Mouse (Mus musculus) B cell, adult (primary cell): ENCODE data around the gene Olfr458. TPM values are rescaled to one million over a fixed set of nuclear protein-coding genes. Genes with fewer than 3 reads are reported as not detected.

Experiments
- total RNA-seq: library from RNA; stranded (reverse); gene quantifications from 4 replicates; pipeline ENCODE4 v1.2.4, GENCODE M21; 2023; ENCODE audit not compliant: inconsistent age

The Olfr458 gene
- not detected in 4 replicates for total RNA-seq

GRCm38 (mm10) chr6:42465096-42465495 lies at the start of gene Olfr458:
Olfr458 (minus strand) TSS chr6:42465196.

GRCm38 (mm10) chr6:42487114-42487513 lies 22.1 kb upstream of the Olfr458 start, which contains the start of gene Olfr456:
Olfr456 (minus strand) TSS chr6:42487214.

GRCm38 (mm10) chr6:42476235-42476634 lies 11.2 kb upstream of the Olfr458 start, which contains the start of gene Olfr457:
Olfr457 (minus strand) TSS chr6:42476335.

GRCm38 (mm10) chr6:42434446-42434845 lies 30.6 kb downstream of the Olfr458 start, which contains the start of gene Tas2r126:
Tas2r126 (plus strand) TSS chr6:42434535.

Other genes with a start within 250 kb of the Olfr458 start
- gene Tas2r144, start 249.9 kb downstream of the Olfr458 start, total RNA-seq = not detected in 4 replicates
- 7.1 to 9.4 TPM (median 7.4 TPM) in 4 replicates for gene Gstk1, start 219.3 kb downstream of the Olfr458 start, total RNA-seq
- gene Tmem139, start 203.2 kb downstream of the Olfr458 start, total RNA-seq = not detected in 4 replicates
- gene Casp2, start 200.2 kb downstream of the Olfr458 start, total RNA-seq = 119 to 124 TPM (median 122 TPM) in 4 replicates
- 1.4 to 2.7 TPM (median 1.7 TPM) in 4 replicates for gene Clcn1, start 178.5 kb downstream of the Olfr458 start, total RNA-seq
- 0.13 TPM in 1 of 4 replicates, not detected in the others for gene Fam131b, start 140.6 kb downstream of the Olfr458 start, total RNA-seq
- gene Zyx, start 115.6 kb downstream of the Olfr458 start, total RNA-seq = 73.9 to 79.6 TPM (median 78.8 TPM) in 4 replicates
- gene Epha1, start 91.9 kb downstream of the Olfr458 start, total RNA-seq = 0.22 TPM in 1 of 4 replicates, not detected in the others
- 0.60 to 1.0 TPM (median 0.86 TPM) in 3 of 4 replicates, not detected in the other for gene Tas2r143, start 65.0 kb downstream of the Olfr458 start, total RNA-seq
- gene Tas2r135, start 59.8 kb downstream of the Olfr458 start, total RNA-seq = 0.81 TPM in 1 of 4 replicates, not detected in the others
- gene Tas2r126, start 30.7 kb downstream of the Olfr458 start, total RNA-seq = 0.78 TPM in 1 of 4 replicates, not detected in the others
- gene Olfr457, start 11.1 kb upstream of the Olfr458 start, total RNA-seq = not detected in 4 replicates
- not detected in 4 replicates for gene Olfr456, start 22.0 kb upstream of the Olfr458 start, total RNA-seq
- gene Olfr455, start 82.4 kb upstream of the Olfr458 start, total RNA-seq = not detected in 4 replicates
- not detected in 4 replicates for gene Tcaf3, start 132.5 kb upstream of the Olfr458 start, total RNA-seq
- gene Tcaf2, start 180.1 kb upstream of the Olfr458 start, total RNA-seq = not detected in 4 replicates
- not detected in 4 replicates for gene Tcaf1, start 244.9 kb upstream of the Olfr458 start, total RNA-seq